Mouse (Mus musculus) liver, postnatal 0 days (tissue): ENCODE measurements around the gene Rnf24. TPM values are rescaled to one million over a fixed set of nuclear protein-coding genes. Genes with fewer than 3 reads are reported as not detected.

Source experiments
- ATAC-seq: fragments of 200-750 bp; cut with Nextera tagmentation; 2 replicates; pipeline ENCODE4 v1.8.0; 2017; ENCODE audit warnings: mild to moderate bottlenecking, moderate library complexity
- DNase-seq: peaks from one replicate; pipeline ENCODE4 v3.0.0-alpha.2; 2016
- H3K27ac ChIP-seq: fragments of 300-500 bp; sonication (generic); 2 replicates; pipeline ENCODE4 v1.5.1; 2014; ENCODE audit warnings: antibody characterized with exemption, moderate library complexity, mild to moderate bottlenecking, low read depth
- H3K27me3 ChIP-seq: fragments of 300-500 bp; sonication (generic); 2 replicates; pipeline ENCODE4 v1.6.1; 2014; ENCODE audit warnings: low read length, control low read depth, mixed read lengths; ENCODE audit not compliant: insufficient read depth
- H3K36me3 ChIP-seq: fragments of 300-500 bp; sonication (generic); replicated peaks from 2 replicates; pipeline ENCODE4 v1.6.1; 2014; ENCODE audit warnings: mild to moderate bottlenecking, control low read depth, low read length, moderate library complexity, mixed read lengths; ENCODE audit not compliant: insufficient read depth
- H3K4me1 ChIP-seq: fragments of 300-500 bp; sonication (generic); 2 replicates; pipeline ENCODE4 v1.6.1; 2014; ENCODE audit warnings: antibody characterized with exemption, mild to moderate bottlenecking, control low read depth; ENCODE audit not compliant: insufficient read depth
- H3K4me2 ChIP-seq: fragments of 300-500 bp; sonication (generic); 2 replicates; pipeline ENCODE4 v1.6.1; 2014; ENCODE audit warnings: low read depth, mild to moderate bottlenecking, low read length, moderate library complexity, mixed read lengths
- H3K4me3 ChIP-seq: fragments of 300-500 bp; sonication (generic); 2 replicates; pipeline ENCODE4 v1.5.1; 2014; ENCODE audit warnings: low read depth, low read length
- H3K9ac ChIP-seq: fragments of 300-500 bp; sonication (generic); replicated peaks from 2 replicates; pipeline ENCODE4 v1.6.1; 2014; ENCODE audit warnings: mild to moderate bottlenecking, moderate library complexity
- H3K9me3 ChIP-seq: fragments of 300-500 bp; sonication (generic); 2 replicates; pipeline ENCODE4 v1.6.1; 2016; ENCODE audit warnings: mild to moderate bottlenecking, control low read depth, low read length, mixed read lengths
- CTCF ChIP-seq: sonication (generic); IDR thresholded peaks from 2 replicates; pipeline ENCODE4 v1.5.1; 2016; ENCODE audit warnings: antibody characterized with exemption, low read depth
- EP300 ChIP-seq: IDR thresholded peaks from 2 replicates; pipeline ENCODE4 v1.6.1; 2016; ENCODE audit warnings: antibody characterized with exemption, low read depth, mild to moderate bottlenecking
- WGBS: fragments of 180-500 bp; shearing (Covaris S2); extraction: QIAGEN DNeasy Blood & Tissue Kit; methylation state at CpG from one replicate; pipeline ENCODE4 v1.1.7; 2014; ENCODE audit not compliant: insufficient replicate concordance; 5-methylcytosine and 5-hydroxymethylcytosine counted together
- polyA plus RNA-seq: library from polyadenylated mRNA; unstranded; fragments of >200 nt; fragmentation: Nextera tagmentation; extraction: Ambion mirVana; gene quantifications from 2 replicates; pipeline ENCODE4 v1.2.1, GENCODE M21; 2015

Gene Rnf24
- polyA plus RNA-seq, 1 experiment from 2014 or later: 0.94 TPM

- Histone ChIP-seq H3K36me3 (peaks cover 68% of the 10 kb centered on the region), H3K4me3 (no peak overlapping the region), H3K4me1 (no peaks in the 10 kb centered on the region), H3K4me2 (no peak overlapping the region), H3K27me3 (no peaks in the 10 kb centered on the region), H3K27ac (no peak overlapping the region), H3K9ac (no peak overlapping the region), H3K9me3 (no peaks in the 10 kb centered on the region)
- ATAC-seq (no peak), DNase-seq (no peak)
- TF ChIP-seq CTCF: no peak
- TF ChIP-seq EP300: no peak
These were observed 62.0 kb downstream of the Rnf24 start for GRCm38 (mm10) chr2:131290669-131291068.

- Histone ChIP-seq H3K9me3 (no peaks in the 10 kb centered on the region), H3K9ac (no peak overlapping the region), H3K36me3 (peaks cover 58% of the 10 kb centered on the region), H3K4me1 (no peaks in the 10 kb centered on the region), H3K27ac (no peak overlapping the region), H3K4me3 (no peak overlapping the region), H3K27me3 (no peaks in the 10 kb centered on the region), H3K4me2 (no peak overlapping the region)
- no peak for TF ChIP-seq EP300
- TF ChIP-seq CTCF: no peak
- ATAC-seq (no peak), DNase-seq (no peak)
- WGBS: 89% methylated on average over 1 of the region's 1 CpGs
These were observed 66.4 kb downstream of the Rnf24 start for GRCm38 (mm10) chr2:131286276-131286675.

GRCm38 (mm10) chr2:131281596-131281995, 71.1 kb downstream of the Rnf24 start:
- Histone ChIP-seq H3K4me3 (no peak overlapping the region), H3K27me3 (no peaks in the 10 kb centered on the region), H3K4me1 (no peaks in the 10 kb centered on the region), H3K9me3 (no peaks in the 10 kb centered on the region), H3K27ac (no peak overlapping the region), H3K4me2 (no peak overlapping the region), H3K9ac (no peak overlapping the region), H3K36me3 (peaks cover 65% of the 10 kb centered on the region)
- no peak for ATAC-seq
- WGBS: 88% methylated on average over 1 of the region's 1 CpGs
- DNase-seq: no peak
- TF ChIP-seq CTCF: no peak
- TF ChIP-seq EP300: no peak

- DNase-seq (no peak), ATAC-seq (0 out of 2 replicates have a peak, but pooled peaks have one; percentile 27)
- Histone ChIP-seq H3K36me3 (peaks cover 68% of the 10 kb centered on the region), H3K9me3 (no peaks in the 10 kb centered on the region), H3K4me1 (no peaks in the 10 kb centered on the region), H3K4me2 (no peak overlapping the region), H3K27me3 (no peaks in the 10 kb centered on the region), H3K9ac (no peak overlapping the region), H3K4me3 (no peak overlapping the region), H3K27ac (0 out of 2 replicates have a peak overlapping the region, but pooled peaks have one; percentile 6)
- 72% methylated on average over 5 of the region's 5 CpGs for WGBS
- TF ChIP-seq CTCF: no peak
- no peak for TF ChIP-seq EP300
These were observed 76.0 kb downstream of the Rnf24 start for GRCm38 (mm10) chr2:131276722-131277121.

DNA sequence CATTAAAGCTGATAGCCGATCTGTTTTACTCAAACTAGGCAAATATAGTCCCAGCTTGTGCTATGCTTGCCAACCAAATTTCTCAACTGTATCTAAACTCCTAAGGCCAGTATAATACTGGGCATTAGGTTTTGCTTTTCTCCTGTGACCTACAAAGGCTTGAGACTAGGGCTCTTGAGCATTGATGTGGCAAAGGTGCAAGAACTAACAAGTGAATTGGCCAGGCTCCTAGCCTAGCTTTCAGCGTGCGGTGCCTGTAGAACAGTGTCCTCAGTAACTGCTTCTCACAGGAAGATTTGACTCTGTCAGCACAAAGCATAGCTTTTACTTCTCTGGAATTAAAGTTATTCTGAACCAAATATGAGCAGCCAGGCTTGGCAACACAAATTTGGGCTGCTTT, 77.2 kb downstream of the Rnf24 start:
- TF ChIP-seq EP300 (no peak), CTCF (no peak)
- peaks cover 60% of the 10 kb centered on the region for H3K36me3 ChIP-seq

DNA sequence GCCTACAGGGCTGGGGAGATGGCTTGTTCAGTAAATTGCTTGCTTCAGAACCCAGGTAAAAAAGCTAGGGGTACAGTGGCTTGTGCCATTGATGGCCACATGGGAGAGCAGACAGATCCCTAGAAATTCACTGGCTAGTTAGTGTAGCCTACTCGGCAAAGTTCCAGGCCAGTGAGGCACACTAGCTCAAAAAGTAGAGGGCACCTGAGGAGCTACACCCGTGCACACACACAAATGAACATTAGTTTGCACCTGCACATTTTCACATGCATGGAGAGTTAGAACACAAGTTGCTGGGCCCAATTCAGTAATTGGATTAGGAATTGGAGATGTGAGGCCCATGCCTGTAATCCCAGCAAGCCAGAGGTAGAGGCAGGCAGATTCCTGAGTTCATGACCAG, 87.6 kb downstream of the Rnf24 start:
- no peak for DNase-seq

More for the DNA sequence above, 77.2 kb downstream of the Rnf24 start:
- no peak overlapping the region for H3K9ac ChIP-seq
- WGBS: over 99% methylated on average over 3 of the region's 3 CpGs
- H3K9me3 ChIP-seq: no peaks in the 10 kb centered on the region
- DNase-seq (no peak), ATAC-seq (no peak)
- no peak overlapping the region for H3K27ac ChIP-seq
- H3K4me1 ChIP-seq: no peaks in the 10 kb centered on the region
- H3K4me3 ChIP-seq: no peak overlapping the region
- H3K27me3 ChIP-seq: no peaks in the 10 kb centered on the region
- H3K4me2 ChIP-seq: no peak overlapping the region

GRCm38 (mm10) chr2:131264027-131264426, 88.7 kb downstream of the Rnf24 start:
- Histone ChIP-seq H3K9me3 (no peaks in the 10 kb centered on the region), H3K4me1 (peaks cover 25% of the 10 kb centered on the region), H3K4me3 (peak overlapping the region; percentile 81), H3K4me2 (peak overlapping the region; percentile 80), H3K36me3 (no peaks in the 10 kb centered on the region; the same call in 1 of the 2 replicates), H3K27ac (no peak overlapping the region), H3K9ac (peak overlapping the region; percentile 92; the same call in 1 of the 2 replicates), H3K27me3 (no peaks in the 10 kb centered on the region)
- ATAC-seq: no peak
- no peak for TF ChIP-seq EP300
- TF ChIP-seq CTCF: no peak
- 48% methylated on average over 6 of the region's 6 CpGs for WGBS
- DNase-seq: no peak

More for the DNA sequence above, 87.6 kb downstream of the Rnf24 start:
- Histone ChIP-seq H3K4me1 (peaks cover 23% of the 10 kb centered on the region), H3K36me3 (no peaks in the 10 kb centered on the region; the same call in 1 of the 2 replicates), H3K9me3 (no peaks in the 10 kb centered on the region), H3K27ac (no peak overlapping the region), H3K27me3 (no peaks in the 10 kb centered on the region), H3K4me2 (peak overlapping the region; percentile 80), H3K9ac (no peak overlapping the region), H3K4me3 (no peak overlapping the region)
- WGBS: 74% methylated on average over 2 of the region's 2 CpGs
- TF ChIP-seq EP300 (no peak), CTCF (no peak)
- ATAC-seq: no peak
